Mouse (Mus musculus): ENCODE data around the gene Lzts2.

- peak; percentile 72 for TF ChIP-seq CTCF (IDR thresholded peaks at IDR 0.05; ENCODE audit: control insufficient read depth, insufficient read depth, low read length)
- no peak for TF ChIP-seq POLR2A (IDR thresholded peaks at IDR 0.05; ENCODE audit: borderline replicate concordance, control insufficient read depth, low read depth, low read length)
Observed at GRCm38 (mm10) chr19:45063565-45064292, 49.5 kb downstream of the Lzts2 start.
